Mouse (Mus musculus) frontal cortex, adult (tissue): ENCODE measurements around the gene Lamtor2.
"Not testable (repeated sequence)": the region's sequence is repeated elsewhere in the genome, so short reads cannot be mapped to it uniquely, and the experiment has no call there.

Experiments used
- ATAC-seq: cut with Nextera tagmentation; 2 replicates; pipeline ENCODE4 v1.9.2; 2017; ENCODE audit warnings: mild to moderate bottlenecking, moderate library complexity, mixed read lengths; ENCODE audit not compliant: low TSS enrichment

The Lamtor2 gene

DNA sequence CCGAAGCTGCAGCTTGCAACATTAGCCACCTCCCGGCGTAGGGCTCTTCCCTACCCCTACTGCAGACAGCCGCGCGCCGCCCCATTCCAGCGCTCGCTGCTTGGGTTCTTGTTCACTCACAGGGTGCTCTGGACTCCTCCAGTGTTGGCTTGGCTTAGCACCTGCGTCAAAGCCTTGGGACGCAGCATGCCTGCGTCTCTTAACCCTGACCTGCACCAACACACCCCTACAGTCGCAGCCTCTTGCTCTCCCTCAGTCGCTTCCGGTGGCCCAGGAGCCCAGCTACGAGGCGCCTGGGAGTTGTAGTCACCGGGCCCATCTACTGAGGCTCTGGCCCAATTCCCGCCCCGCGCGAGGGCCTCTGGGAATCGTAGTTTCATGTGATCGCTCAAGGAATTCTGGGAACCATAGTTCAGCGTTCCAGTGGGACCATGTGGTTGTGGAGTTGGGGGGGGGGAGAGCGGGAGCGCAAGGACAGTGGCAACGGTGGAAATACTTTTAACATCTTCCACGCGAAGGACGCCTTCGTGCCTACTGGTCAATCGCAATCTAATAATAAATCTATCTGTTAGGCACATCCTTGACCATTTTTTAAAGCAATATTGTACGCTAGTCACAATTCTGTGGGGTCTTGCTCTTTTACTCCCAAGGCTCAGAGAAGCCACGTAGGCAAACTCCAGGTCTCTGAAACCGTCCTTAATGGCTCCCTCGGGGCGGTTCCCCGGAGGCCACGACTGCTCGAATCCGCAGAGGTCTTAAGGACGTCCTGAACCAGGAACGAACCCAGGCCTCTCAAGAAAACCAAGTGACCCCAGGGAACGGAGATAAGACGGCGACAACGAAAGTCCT is at the start of gene Lamtor2:
Gene Lamtor2, minus strand, starts transcription at position 399 of the 849 bp plus-strand sequence.
- ATAC-seq = peak; percentile 90

DNA sequence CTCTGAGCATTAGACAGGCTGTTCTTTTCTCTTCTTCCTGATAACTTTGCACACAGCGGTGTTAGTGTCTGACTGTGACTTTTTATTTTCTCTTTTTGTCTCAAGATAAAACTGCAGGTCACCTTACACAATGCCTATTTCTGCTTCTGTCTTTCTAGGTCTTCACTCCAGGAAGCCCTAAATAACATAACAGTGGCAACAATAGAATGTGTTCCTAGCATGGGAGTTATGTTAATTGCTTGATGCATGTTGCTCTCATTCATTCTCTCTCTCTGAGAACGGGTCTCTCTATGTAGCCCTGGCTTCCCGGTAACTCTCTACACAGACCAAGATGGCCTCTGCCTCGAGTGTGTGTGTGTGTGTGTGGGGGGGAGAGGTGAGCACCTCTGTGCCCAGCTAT is 49.6 kb upstream of the Lamtor2 start:
- ATAC-seq = no peak

- ATAC-seq = not testable (repeated sequence)
These were observed 43.7 kb upstream of the Lamtor2 start for GRCm38 (mm10) chr3:88596547-88596946.

DNA sequence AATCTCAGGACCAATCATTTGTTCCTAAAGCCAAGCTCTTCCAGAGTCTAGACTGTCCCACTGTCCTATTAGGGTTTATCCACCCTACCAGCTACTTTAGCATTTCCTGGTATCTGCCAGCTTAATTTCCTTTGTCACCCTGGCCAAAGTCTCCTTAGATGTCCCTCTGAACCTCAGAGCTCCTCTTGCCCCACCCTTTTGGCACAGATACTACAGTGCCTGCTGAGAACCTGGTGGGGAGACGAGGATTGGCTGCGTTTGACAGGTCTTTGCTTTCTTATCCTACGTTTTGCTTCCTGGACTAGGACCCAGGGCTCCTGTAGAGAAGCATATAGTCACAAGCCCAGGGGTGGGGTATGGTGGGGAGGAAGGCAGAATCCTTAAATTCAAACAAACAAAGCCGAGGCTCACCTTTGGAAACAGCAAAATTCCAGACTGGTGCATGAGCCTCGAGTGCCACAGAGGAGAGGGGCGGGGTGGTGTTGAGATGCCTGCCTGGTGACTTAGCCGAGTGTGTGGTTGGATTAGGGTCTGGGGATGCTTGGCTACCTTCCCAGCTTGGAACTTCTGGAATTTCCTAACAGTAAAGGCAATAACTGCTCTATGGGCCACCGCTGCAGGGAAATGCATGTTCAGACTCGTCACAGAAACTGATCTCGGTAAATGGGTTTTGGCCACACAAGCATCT is 41.2 kb upstream of the Lamtor2 start:
- ATAC-seq = no peak

DNA sequence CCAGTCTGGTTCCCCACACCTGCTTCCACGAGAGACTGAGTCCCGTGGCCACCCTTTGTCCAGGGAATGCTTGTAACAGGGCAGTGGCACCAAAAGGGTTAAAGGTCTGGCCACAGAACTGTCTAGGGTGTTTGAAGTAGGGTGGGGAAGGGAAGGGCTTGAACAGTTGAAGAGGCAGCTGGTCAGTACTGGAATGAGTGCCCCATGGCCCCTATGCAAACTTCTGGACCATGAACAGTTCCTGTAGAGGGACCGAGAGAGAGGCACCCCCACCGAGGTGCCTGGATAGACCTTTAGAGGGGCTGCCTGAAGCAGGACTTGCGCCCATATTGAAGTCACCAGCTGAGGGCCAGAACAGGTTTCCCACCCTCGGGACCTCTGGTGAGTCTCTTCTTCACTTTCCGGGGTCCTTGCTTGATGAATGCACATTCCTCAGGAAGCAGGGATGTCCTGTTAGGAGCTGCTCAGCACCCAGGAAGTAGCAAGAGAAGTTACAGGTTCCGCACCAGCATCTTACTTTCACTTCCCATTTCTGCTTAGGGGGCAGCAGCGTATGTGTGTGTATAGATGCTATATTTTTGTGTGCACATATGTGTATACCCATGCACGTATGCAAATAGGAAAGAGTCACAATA is 40.2 kb upstream of the Lamtor2 start:
- ATAC-seq = no peak

DNA sequence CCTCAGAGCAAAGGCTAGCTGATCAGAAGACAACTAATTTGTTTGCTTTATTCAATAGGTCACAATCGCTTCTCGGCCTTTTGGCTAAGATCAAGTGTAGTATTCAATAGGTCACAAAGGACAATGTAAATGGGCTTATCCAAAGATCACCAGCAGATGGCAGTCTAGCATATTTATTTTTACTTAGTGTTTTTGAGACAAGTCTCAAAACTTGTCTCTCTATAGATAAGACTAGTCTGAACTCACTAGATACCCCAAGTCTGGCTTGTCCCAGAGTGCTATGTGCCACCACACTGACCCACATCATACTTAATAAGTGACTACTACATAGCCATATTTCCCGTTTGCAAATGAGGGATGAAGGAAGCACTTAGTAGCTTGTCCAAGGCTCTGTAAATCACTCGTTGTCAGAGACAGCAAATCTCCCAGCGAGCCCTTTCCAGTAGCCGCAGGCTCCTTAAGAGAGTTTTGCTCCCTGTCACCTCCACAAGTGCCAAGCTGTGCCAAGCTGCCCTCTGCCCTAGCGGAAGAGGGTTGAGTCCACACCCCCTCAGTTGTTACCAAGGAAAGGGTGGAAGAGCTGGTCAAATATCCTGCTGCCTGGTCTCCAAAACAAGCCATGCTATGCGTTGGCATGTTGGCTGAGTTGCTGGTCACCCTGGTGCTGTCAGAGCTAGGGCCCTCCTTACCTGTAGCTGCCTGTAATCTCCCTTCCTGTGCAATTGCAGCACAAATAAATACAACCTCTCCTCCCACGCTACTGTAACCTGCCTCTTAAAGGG is 39.3 kb upstream of the Lamtor2 start:
- peak; percentile 52; the same call in 1 of the 2 replicates for ATAC-seq

- ATAC-seq = no peak
These were observed 38.2 kb upstream of the Lamtor2 start for GRCm38 (mm10) chr3:88591044-88591443.

GRCm38 (mm10) chr3:88590246-88590645 is 37.4 kb upstream of the Lamtor2 start:
- no peak for ATAC-seq

- ATAC-seq = no peak
These were observed 33.8 kb upstream of the Lamtor2 start for GRCm38 (mm10) chr3:88586640-88587039.

DNA sequence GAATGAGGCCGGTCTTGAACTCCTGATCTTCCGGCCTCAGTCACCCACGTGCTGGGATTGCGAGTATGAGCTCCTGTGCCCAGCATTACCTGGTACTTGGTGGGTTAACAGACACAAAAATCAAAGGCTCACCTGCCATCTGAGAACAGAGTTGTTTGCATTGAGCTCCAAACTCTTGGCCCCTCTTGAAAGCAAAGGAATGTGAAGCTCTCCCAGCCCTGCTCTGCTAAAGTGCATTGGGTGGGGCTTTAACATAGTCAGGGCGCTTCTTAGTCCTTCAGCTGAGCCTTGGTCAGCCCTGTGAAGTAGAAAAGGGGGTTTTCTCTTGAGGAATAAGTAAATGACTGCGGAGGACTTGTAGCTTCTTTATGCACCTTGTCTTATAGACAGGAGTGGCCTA is 32.9 kb upstream of the Lamtor2 start:
- no peak for ATAC-seq

DNA sequence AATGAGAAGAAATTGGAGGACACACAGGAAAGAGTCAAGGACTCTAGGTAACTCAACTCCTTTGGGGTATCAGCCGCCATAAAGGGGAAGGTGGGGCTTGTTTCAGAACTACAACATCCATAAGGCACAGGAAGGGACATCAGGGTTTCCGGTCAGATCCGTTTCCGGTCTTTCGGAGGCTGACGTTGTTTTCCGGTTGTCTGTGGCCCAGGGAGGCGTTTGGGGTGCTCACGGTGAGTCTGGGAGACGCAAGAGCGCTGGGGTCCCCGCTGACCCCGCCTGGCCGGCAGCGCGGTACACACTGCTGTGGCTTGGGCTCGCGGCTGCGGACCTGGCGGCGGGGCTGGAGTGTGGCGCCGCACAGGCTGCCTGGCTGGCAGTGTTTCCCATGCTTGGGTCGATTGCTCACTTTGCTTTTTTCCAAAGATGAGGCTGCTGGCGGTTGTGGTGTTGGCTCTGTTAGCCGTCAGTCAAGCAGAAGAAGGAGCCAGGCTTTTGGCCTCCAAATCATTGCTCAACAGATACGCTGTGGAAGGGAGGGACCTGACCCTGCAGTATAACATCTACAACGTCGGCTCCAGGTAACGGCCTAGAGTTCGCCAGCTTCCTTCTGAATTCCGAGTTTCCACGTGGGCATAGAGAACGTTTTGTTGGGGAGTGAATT is 26.7 kb upstream of the Lamtor2 start:
- ATAC-seq = peak; percentile 100

GRCm38 (mm10) chr3:88578498-88579424 is 25.9 kb upstream of the Lamtor2 start:
- no peak for ATAC-seq

DNA sequence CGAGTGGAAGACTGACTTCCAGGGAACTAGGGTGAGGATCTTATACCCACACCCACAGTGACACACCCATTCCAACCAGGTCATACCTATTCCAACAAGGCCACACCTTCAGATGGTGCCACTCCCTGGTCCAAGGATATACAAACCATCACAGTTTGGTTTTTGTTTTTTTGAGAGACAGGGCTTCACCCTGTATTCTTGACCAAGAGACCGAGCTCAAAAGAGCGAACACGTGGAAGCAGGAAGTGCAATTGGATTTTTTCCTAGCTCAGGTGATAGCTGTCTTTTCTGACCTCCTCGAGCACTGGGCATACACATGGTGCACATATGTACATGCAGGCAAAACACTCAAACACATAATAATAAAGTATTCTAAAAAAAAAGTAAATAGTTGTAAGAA is 25.0 kb upstream of the Lamtor2 start:
- ATAC-seq = not testable (repeated sequence)

DNA sequence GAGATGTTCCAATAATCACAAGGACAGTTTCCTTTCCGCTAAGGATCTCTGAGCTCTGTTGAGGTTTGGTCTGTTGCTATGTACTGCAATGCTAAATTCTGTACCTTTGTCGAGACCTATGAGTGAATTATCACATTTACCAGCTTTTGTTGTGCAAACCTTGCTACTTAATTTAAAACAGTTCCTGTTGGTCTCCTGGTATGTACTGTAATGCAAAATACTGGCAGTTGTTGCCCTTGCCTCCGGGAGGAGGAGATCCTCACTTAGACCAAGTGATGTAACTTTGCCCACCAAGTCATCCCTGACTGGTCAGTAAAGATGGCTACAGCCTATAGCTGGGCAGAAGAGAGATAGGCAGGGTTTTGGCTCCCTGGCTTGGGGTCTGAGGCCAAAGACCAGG is 22.7 kb upstream of the Lamtor2 start, which contains the start of gene Ssr2:
Gene Ssr2, plus strand, starts transcription at position 337 of the 400 bp plus-strand sequence.
- no peak for ATAC-seq

DNA sequence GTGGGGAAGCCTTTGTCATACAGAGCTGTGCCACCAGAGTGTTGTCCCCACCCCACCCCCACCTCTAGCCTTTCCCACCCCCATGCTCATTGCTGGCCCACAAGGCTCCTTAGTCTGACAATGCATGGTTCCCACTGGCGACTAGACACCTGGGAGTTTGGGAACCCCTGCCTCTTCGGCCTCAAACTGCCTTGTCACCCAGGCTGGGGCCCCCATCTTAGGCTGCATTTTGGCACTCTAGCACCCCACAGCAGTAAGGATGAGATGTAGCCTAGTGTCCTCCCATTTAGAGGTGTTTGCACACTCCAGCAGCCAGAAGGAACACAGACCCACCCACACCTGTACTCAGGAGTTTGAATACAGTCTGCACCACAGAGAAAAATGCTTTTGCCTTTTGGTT is 20.9 kb upstream of the Lamtor2 start:
- ATAC-seq = no peak

GRCm38 (mm10) chr3:88572835-88573234 is 20.0 kb upstream of the Lamtor2 start:
- ATAC-seq = no peak

DNA sequence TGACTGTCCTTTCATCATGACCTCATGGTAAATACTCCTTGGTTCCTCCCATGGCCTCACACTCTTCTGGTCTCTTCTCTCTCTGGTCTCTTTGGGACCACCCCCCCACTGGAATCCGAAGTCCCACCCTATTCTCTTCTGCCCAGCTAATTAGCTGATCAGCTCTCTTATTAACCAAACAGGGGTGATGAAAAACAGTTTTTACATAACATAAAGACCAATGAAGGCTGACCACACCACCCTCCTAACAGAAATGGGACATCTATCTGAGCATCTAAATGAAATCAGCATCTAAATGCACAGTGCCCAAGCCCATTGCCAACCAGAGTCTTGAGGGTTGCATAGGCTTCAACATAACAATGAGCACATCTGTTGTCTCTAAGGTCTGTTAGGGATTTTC is 19.0 kb upstream of the Lamtor2 start:
- no peak for ATAC-seq

GRCm38 (mm10) chr3:88570341-88570740 is 17.5 kb upstream of the Lamtor2 start:
- no peak for ATAC-seq

GRCm38 (mm10) chr3:88569694-88570093 is 16.8 kb upstream of the Lamtor2 start:
- no peak for ATAC-seq

DNA sequence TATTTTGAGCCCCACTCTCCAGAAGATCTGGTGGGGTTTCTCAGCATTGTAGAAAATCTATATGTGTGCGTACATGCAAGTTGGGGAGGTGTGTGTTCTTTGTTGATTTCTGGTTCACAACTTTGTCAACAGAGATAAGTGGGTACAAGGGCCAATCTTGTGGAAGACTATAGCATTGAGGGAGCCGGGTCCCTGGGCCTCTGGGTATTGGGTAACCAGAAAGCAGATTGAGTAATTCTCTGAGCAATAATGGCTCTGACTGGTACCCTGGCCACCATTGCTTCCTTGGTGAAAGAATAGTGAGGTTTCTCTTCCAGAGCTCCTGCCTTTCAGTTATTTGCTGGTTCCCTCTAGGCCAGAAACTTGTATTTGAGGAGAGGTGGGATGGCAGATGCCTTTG is 16.2 kb upstream of the Lamtor2 start:
- no peak for ATAC-seq
